Mouse (Mus musculus): ENCODE measurements around the gene Syt8. TPM values are rescaled to one million over a fixed set of nuclear protein-coding genes. Genes with fewer than 3 reads are reported as not detected.
"Not testable (repeated sequence)": the region's sequence is repeated elsewhere in the genome, so short reads cannot be mapped to it uniquely, and the experiment has no call there.

Syt8 gene
- total RNA-seq, 2 experiments from 2014 or later = not detected

DNA sequence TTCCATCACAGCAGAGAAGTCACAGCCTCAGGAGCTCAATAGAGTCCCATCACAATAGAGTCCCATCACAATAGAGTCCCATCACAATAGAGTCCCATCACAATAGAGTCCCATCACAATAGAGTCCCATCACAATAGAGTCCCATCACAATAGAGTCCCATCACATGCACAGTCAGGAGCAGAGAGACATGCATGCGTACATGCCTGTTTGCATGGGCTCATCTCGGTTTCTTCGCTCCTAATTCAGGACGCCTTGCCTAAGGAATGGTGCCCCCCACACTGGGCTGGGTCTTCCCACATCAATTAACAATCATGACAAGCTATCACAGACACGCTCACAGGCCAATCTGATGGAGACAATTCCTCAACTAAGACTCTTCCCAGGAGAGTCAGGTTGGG, 29.5 kb upstream of the Syt8 start:
- intact Hi-C loops (cut with DNase I); DNase-seq (ENCODE audit: low spot score): not testable (repeated sequence)

DNA sequence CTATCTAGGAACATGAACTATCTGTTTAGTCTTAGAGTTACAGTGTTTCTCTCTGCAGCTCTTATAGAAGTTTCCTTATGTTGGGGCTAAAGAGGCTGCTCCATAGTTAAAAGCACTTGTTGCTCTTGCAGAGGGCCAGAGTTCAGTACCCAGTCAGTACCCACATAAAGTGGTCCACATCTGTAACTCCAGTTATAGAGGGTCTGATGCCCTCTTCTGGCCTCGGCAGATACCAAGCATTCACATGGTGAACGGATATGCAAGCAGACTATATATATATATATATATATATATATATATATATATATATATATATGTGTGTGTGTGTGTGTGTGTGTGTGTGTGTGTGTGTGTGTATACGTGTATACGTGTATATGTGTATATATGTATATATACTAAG, 26.7 kb upstream of the Syt8 start:
- intact Hi-C loops (cut with DNase I) = no loop called here
- DNase-seq (ENCODE audit: low spot score) = no peak

- DNase-seq (ENCODE audit: low spot score) = no peak
- intact Hi-C loops (cut with DNase I) = no loop called here
Measured at GRCm38 (mm10) chr7:142408686-142409085, 26.0 kb upstream of the Syt8 start.

DNA sequence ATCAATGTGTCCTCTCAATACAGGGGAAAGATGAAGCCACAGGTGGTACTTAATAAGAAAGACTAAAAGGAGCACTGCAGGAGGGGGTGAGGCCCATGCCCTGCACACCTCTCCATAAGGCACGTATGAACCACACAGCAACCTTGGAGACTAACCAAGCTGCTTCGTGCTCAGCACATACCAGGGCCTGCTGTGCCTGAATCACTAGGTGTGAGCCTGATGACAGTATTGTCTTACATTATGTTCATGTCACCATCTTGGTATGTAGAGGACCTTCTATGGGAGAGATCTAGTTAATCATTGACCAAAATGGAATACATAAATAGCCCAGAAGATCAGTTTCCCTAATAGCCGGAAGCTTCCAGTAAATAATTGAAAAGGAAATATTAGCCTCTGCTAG, 25.0 kb upstream of the Syt8 start:
- intact Hi-C loops (cut with DNase I) = no loop called here
- no peak for DNase-seq (ENCODE audit: low spot score)

DNA sequence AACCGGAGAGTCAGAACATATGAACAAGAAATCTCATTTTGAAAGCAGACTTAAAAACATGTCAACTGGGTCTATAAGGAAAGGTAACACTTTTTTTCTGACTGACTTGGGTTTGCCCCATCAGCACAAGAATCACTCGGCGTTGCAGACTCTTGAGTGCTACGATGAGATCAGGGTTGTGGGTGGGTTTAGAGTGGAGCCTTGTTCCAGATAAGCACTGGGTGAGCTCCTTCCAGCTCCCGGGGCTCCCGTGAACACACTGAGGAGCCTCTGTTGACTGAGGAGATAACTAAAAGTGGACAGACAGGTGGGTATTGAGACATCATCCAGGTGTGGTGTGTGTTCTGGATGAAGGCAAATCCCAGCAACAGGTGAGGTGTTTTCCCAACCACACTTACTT, 21.4 kb upstream of the Syt8 start:
- DNase-seq (ENCODE audit: low spot score) = no peak
- intact Hi-C loops (cut with DNase I) = loop anchor here (2.0 kb wide), 1 partner anchor 14 kb away; no protein-coding TSS in a partner anchor

- intact Hi-C loops (cut with DNase I) = no loop called here
- no peak for DNase-seq (ENCODE audit: low spot score)
Measured at GRCm38 (mm10) chr7:142415314-142415713, 19.3 kb upstream of the Syt8 start.

DNA sequence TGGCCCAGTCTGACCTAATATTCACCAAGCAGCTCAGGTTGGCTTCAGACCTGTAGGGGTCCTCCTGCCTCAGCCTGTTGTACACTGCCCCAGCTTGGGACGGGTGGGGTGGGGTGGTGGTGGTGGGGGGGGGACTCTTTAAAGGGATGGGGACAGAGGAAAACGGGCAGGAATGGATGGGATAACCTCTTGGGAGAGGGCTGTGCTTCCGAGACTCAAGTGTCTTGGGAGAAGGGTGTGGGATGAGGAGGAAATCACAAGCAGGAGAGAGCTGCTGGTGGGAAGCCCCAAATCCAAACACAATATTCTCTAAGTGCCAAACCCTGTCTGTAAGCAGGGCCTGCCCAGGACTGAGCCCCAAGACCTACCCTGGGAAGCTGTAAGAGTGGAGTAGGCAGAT, 18.4 kb upstream of the Syt8 start:
- DNase-seq (ENCODE audit: low spot score) = no peak
- intact Hi-C loops (cut with DNase I) = no loop called here

DNA sequence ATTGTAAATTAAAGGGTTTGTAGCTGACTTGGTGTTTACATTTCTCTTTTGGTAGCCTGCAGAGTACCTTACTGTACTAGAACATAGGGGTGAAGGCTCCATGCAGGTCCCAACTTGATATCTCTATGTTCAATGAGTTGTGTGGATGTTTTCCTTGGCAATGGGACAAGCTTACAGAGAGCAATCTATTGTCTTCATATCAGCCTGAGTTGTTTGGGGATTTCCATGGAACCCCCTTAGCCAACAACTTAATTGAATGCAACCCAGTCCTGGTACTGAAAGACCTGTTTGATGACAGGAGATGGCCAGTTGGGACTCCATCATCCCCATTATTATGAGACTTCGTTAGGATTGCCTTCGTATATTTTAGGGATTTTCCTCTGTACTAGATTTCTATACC, 16.6 kb upstream of the Syt8 start:
- no peak for DNase-seq (ENCODE audit: low spot score)
- intact Hi-C loops (cut with DNase I) = no loop called here

GRCm38 (mm10) chr7:142418679-142419078, 16.0 kb upstream of the Syt8 start:
- intact Hi-C loops (cut with DNase I) = no loop called here

GRCm38 (mm10) chr7:142419887-142420286, 14.8 kb upstream of the Syt8 start:
- intact Hi-C loops (cut with DNase I) = no loop called here
- no peak for DNase-seq (ENCODE audit: low spot score)

More at GRCm38 (mm10) chr7:142418679-142419078, 16.0 kb upstream of the Syt8 start:
- DNase-seq (ENCODE audit: low spot score) = no peak

GRCm38 (mm10) chr7:142421826-142422225, 12.8 kb upstream of the Syt8 start:
- no peak for DNase-seq (ENCODE audit: low spot score)
- intact Hi-C loops (cut with DNase I) = no loop called here

- intact Hi-C loops (cut with DNase I) = loop anchor here (2.0 to 5.0 kb wide), 3 partner anchors 38 to 91 kb away; partner anchors contain the start of gene Ctsd
- no peak for DNase-seq (ENCODE audit: low spot score)
Measured at GRCm38 (mm10) chr7:142425641-142426213, 8.9 kb upstream of the Syt8 start.

GRCm38 (mm10) chr7:142428213-142428612, 6.4 kb upstream of the Syt8 start:
- DNase-seq (ENCODE audit: low spot score) = no peak
- intact Hi-C loops (cut with DNase I) = loop anchor here (5.0 kb wide), 1 partner anchor 41 kb away; the partner anchor contains the start of gene Ctsd

DNA sequence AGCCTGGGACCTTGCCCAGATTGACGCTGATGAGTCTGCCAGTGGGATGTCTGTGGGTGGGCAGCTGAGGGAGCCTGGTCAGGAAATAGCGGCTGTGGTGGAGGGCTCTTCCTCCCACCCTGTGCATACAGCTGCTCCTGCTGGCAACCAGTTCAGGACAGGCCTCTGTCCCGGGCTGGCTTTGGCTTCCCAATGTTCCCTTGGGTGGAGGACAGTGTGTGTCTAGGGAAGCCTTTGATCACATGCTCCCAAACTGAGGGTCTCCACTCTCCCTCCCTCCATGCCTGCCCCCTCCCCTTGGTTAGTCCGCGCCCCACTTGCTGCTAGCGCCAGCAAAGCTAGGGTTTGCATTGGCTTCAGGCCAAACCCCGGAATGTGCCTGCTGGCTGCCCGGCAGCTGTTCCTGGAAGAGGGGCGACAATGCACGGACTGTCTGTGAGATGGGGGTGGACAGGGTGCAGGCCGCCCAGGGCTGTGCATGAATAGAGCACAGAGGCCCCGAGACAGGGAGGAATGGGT, 4.4 kb upstream of the Syt8 start:
- DNase-seq (ENCODE audit: low spot score) = no peak
- intact Hi-C loops (cut with DNase I) = no loop called here

GRCm38 (mm10) chr7:142431106-142431505, 3.5 kb upstream of the Syt8 start:
- no peak for DNase-seq (ENCODE audit: low spot score)
- intact Hi-C loops (cut with DNase I) = no loop called here

DNA sequence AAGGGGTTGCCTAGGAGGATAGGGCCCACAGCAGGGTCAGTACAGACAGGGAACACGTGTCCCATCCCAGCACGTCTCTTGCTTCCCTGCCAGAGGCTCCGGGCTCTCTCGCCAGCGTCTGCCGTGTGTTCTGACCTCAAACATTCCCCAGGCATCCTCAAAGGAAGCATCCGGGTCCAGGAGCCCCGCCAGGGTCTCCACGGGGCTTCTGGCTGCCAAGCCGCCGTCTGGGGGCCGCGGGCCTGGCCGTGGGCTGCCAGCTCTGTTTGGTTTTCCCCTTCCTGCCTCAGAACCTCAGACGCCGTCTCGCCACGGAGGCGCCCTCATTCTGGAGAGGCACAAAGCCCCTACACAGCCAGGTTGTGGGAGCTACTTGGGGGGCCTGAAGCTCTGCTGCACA, 1.0 kb upstream of the Syt8 start:
- intact Hi-C loops (cut with DNase I) = loop anchor here (2.0 kb wide), 1 partner anchor 73 kb away; no protein-coding TSS in a partner anchor
- no peak for DNase-seq (ENCODE audit: low spot score)

DNA sequence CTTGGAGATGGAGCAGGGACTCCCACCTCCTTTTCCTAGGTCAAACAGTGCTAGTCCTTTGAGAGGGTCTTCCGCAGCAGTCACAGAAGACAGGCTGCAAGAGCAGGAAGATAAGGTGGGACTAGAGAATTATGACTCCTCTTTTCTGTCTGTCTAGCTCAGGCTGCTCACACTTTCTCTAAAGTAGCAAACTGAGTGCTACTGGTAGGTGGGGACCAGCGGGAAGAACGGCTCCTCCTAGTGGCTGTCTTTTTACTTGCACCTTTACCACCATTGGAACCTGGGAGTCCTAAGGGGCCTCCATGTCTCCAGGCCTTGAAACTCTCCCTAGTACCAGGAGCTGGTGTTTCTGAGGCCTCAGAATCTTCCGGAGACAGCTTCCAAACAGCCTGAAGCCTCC, 874 bp downstream of the Syt8 start:
- no peak for DNase-seq (ENCODE audit: low spot score)
- intact Hi-C loops (cut with DNase I) = loop anchor here (1.0 to 5.0 kb wide), 4 partner anchors 75 to 242 kb away; no protein-coding TSS in a partner anchor

- no peak for DNase-seq (ENCODE audit: low spot score)
- intact Hi-C loops (cut with DNase I) = loop anchor here (5.0 kb wide), 2 partner anchors 120 to 240 kb away; no protein-coding TSS in a partner anchor
Measured at GRCm38 (mm10) chr7:142437324-142437723, 2.7 kb downstream of the Syt8 start.

GRCm38 (mm10) chr7:142439966-142440365, 5.3 kb downstream of the Syt8 start:
- DNase-seq (ENCODE audit: low spot score) = no peak
- intact Hi-C loops (cut with DNase I) = loop anchor here (1.0 to 5.0 kb wide), 5 partner anchors 37 to 237 kb away; no protein-coding TSS in a partner anchor

- no peak for DNase-seq (ENCODE audit: low spot score)
- intact Hi-C loops (cut with DNase I) = loop anchor here (1.0 to 5.0 kb wide), 3 partner anchors 37 to 139 kb away; no protein-coding TSS in a partner anchor
Measured at GRCm38 (mm10) chr7:142440657-142441114, 6.0 kb downstream of the Syt8 start.

GRCm38 (mm10) chr7:142441585-142441984, 6.9 kb downstream of the Syt8 start, which contains the start of gene Tnni2:
Gene Tnni2, plus strand, starts transcription at chr7:142441808.
- no peak for DNase-seq (ENCODE audit: low spot score)
- intact Hi-C loops (cut with DNase I) = loop anchor here (5.0 kb wide), 1 partner anchor 36 kb away; no protein-coding TSS in a partner anchor

Measured in heart, postnatal 25 days (tissue).